Mouse (Mus musculus): Measurements from ENCODE around the gene Inha. TPM values are rescaled to one million over a fixed set of nuclear protein-coding genes. Genes with fewer than 3 reads are reported as not detected.

Gene Inha
- polyA plus RNA-seq, 1 experiment from 2014 or later: 2.7 TPM

DNA sequence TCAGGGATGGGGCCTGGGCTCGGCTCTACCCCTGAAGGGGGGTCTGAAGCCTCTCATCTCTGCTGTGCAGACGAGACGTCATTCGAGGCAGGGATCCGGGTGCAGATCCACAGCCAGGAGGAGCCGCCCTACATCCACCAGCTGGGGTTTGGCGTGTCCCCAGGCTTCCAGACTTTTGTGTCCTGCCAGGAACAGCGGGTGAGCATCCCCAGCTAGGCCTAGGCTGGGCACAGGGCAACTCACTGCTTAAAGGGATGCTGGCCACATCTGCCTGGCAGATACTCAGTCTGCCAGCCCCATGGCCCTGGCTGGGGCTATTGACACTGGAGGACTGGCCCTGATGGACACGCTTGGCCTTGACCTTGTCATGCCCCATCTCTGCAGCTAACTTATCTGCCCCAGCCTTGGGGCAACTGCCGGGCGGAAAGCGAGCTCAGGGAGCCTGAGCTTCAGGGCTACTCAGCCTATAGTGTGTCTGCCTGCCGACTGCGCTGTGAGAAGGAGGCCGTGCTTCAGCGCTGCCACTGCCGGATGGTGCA lies 37.5 kb upstream of the Inha start:
- Histone ChIP-seq H3K36me3 (ENCODE audit: control insufficient read depth, insufficient read depth, low read length) (peaks cover 16% of the 10 kb centered on the region; the same call in 1 of the 2 replicates), H3K9ac (ENCODE audit: low read depth, low read length) (no peak overlapping the region), H3K27ac (ENCODE audit: low read depth, low read length) (no peak overlapping the region), H3K4me2 (replicated peaks; ENCODE audit: low read depth, low read length) (no peak overlapping the region), H3K4me3 (ENCODE audit: low read length) (no peak overlapping the region), H3K4me1 (ENCODE audit: control insufficient read depth, insufficient read depth, low read length) (no peaks in the 10 kb centered on the region), H3K9me3 (ENCODE audit: control insufficient read depth, low read length) (no peaks in the 10 kb centered on the region), H3K27me3 (ENCODE audit: control insufficient read depth, insufficient read depth, low read length) (peaks cover 12% of the 10 kb centered on the region)
- ATAC-seq (ENCODE audit: low FRiP score, low TSS enrichment): no peak
- 85% methylated on average over 17 of the region's 17 CpGs for WGBS

DNA sequence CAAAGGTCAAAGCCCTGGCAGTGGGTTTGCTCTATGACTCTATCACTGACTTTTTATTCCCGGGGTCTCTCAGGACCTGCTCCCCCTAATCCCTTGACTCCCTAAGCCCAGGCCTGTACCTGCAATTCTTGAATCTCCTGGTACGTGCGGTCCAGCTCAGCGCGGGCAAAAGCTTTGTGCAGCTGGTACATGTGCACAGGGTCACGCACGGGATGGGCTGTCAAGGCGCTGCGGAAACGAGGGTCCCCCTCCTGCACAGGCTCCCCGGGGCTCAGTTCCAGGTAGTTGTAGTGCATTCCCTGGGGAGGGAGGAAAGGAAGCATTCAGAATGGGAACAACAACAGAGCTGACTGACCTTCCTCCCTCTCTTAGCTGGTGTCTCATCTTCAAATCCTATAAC lies 30.4 kb upstream of the Inha start:
- Histone ChIP-seq H3K27me3 (ENCODE audit: control insufficient read depth, insufficient read depth, low read length) (peaks cover 17% of the 10 kb centered on the region), H3K4me1 (ENCODE audit: control insufficient read depth, insufficient read depth, low read length) (peaks cover 14% of the 10 kb centered on the region), H3K9me3 (ENCODE audit: control insufficient read depth, low read length) (no peaks in the 10 kb centered on the region), H3K27ac (ENCODE audit: low read depth, low read length) (no peak overlapping the region), H3K4me3 (ENCODE audit: low read length) (no peak overlapping the region), H3K36me3 (ENCODE audit: control insufficient read depth, insufficient read depth, low read length) (peaks cover 41% of the 10 kb centered on the region), H3K9ac (ENCODE audit: low read depth, low read length) (no peak overlapping the region), H3K4me2 (replicated peaks; ENCODE audit: low read depth, low read length) (no peak overlapping the region)
- ATAC-seq (ENCODE audit: low FRiP score, low TSS enrichment): no peak
- 90% methylated on average over 11 of the region's 11 CpGs for WGBS

DNA sequence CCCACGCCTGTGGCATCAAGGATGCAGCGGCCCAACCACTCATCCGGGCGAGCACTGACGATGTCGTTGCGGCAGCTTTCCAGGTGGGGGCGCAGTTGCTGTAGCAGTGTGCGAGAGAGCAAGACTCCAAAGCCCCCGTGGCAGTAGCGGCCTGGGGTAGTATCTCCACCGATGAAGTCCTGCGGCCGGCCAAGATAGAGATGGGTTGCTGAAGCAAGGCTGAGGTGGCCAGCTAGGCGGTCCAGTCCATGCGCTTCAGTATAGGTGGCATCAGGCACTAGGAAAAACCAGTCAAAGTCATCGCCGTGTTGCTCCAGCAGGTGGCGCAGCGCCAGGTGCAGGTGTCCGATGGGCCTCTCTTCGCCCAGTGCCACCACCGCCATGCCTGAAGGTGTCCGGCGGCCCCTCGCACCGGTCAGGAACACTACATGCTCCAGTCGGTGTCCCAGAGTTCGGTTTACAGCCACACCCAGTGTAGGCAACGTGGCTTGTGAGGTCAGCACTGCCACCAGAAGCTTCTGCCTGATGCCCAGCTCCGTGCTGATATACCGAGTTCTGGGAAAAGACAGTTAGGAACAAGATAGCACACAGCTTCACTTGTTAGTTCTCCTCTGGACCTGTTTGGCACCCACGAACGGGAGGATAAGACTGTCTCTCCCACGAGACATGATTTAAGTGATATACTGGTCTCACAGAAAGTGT lies 29.5 kb upstream of the Inha start:
- Histone ChIP-seq H3K4me3 (ENCODE audit: low read length) (peak overlapping the region; percentile 80; the same call in 1 of the 2 replicates), H3K9ac (ENCODE audit: low read depth, low read length) (no peak overlapping the region; the same call in 1 of the 2 replicates), H3K27ac (ENCODE audit: low read depth, low read length) (no peak overlapping the region), H3K9me3 (ENCODE audit: control insufficient read depth, low read length) (no peaks in the 10 kb centered on the region), H3K4me1 (ENCODE audit: control insufficient read depth, insufficient read depth, low read length) (peaks cover 14% of the 10 kb centered on the region), H3K4me2 (replicated peaks; ENCODE audit: low read depth, low read length) (peak overlapping the region; percentile 84), H3K27me3 (ENCODE audit: control insufficient read depth, insufficient read depth, low read length) (peaks cover 22% of the 10 kb centered on the region), H3K36me3 (ENCODE audit: control insufficient read depth, insufficient read depth, low read length) (peaks cover 41% of the 10 kb centered on the region)
- 11% methylated on average over 35 of the region's 35 CpGs for WGBS
- 0 out of 2 replicates have a peak, but pooled peaks have one; percentile 1 for ATAC-seq (ENCODE audit: low FRiP score, low TSS enrichment)

DNA sequence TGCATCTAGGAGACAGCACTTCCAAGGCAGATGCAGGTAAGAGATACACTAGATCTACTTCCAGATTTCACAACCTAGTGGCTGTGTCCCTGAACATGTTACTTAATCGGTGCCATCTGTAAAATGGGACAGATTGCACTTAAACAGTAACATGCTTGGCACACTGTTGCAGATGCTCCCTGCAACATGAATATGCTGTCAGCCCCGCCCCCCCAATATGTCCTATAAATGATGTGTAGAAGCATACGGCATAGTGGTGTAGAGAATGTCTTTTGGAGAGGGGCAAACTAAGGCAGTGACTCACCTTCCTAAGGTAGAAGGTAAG lies 28.9 kb upstream of the Inha start:
- no peaks in the 10 kb centered on the region for H3K9me3 ChIP-seq (ENCODE audit: control insufficient read depth, low read length)
- peak overlapping the region; percentile 74; the same call in 1 of the 2 replicates for H3K9ac ChIP-seq (ENCODE audit: low read depth, low read length)
- peaks cover 39% of the 10 kb centered on the region for H3K36me3 ChIP-seq (ENCODE audit: control insufficient read depth, insufficient read depth, low read length)
- WGBS: 53% methylated on average over 3 of the region's 3 CpGs
- H3K27ac ChIP-seq (ENCODE audit: low read depth, low read length): no peak overlapping the region
- peak overlapping the region; percentile 80 for H3K4me3 ChIP-seq (ENCODE audit: low read length)
- no peak for ATAC-seq (ENCODE audit: low FRiP score, low TSS enrichment)
- H3K4me2 ChIP-seq (replicated peaks; ENCODE audit: low read depth, low read length): peak overlapping the region; percentile 84
- H3K4me1 ChIP-seq (ENCODE audit: control insufficient read depth, insufficient read depth, low read length): peaks cover 14% of the 10 kb centered on the region
- H3K27me3 ChIP-seq (ENCODE audit: control insufficient read depth, insufficient read depth, low read length): peaks cover 22% of the 10 kb centered on the region

DNA sequence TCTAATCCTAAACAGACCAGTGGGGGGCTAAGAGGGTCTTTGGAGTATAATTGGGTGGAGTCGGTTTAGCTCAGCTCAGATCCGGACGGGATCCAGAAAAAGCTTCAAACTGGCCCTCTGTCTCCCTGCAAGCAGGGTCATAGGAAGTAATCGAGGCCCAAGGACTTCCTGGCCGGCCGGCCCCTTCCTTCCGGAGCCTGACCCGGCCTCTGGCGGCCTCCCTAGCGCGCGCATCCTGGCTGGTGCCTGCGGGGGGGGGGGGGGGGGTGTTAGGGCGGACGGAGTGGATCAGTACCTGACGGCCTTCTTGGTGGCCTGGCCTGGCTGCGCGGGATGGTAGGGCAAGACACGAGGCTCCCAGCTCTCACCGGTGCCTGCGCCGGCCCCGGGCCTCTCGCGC lies 28.4 kb upstream of the Inha start:
- Histone ChIP-seq H3K27ac (ENCODE audit: low read depth, low read length) (peak overlapping the region; percentile 71), H3K4me3 (ENCODE audit: low read length) (peak overlapping the region; percentile 80), H3K27me3 (ENCODE audit: control insufficient read depth, insufficient read depth, low read length) (peaks cover 26% of the 10 kb centered on the region), H3K4me2 (replicated peaks; ENCODE audit: low read depth, low read length) (peak overlapping the region; percentile 84), H3K36me3 (ENCODE audit: control insufficient read depth, insufficient read depth, low read length) (peaks cover 34% of the 10 kb centered on the region), H3K4me1 (ENCODE audit: control insufficient read depth, insufficient read depth, low read length) (peaks cover 14% of the 10 kb centered on the region), H3K9ac (ENCODE audit: low read depth, low read length) (peak overlapping the region; percentile 74), H3K9me3 (ENCODE audit: control insufficient read depth, low read length) (no peaks in the 10 kb centered on the region)
- WGBS: 1% methylated on average over 13 of the region's 25 CpGs
- no peak for ATAC-seq (ENCODE audit: low FRiP score, low TSS enrichment)

DNA sequence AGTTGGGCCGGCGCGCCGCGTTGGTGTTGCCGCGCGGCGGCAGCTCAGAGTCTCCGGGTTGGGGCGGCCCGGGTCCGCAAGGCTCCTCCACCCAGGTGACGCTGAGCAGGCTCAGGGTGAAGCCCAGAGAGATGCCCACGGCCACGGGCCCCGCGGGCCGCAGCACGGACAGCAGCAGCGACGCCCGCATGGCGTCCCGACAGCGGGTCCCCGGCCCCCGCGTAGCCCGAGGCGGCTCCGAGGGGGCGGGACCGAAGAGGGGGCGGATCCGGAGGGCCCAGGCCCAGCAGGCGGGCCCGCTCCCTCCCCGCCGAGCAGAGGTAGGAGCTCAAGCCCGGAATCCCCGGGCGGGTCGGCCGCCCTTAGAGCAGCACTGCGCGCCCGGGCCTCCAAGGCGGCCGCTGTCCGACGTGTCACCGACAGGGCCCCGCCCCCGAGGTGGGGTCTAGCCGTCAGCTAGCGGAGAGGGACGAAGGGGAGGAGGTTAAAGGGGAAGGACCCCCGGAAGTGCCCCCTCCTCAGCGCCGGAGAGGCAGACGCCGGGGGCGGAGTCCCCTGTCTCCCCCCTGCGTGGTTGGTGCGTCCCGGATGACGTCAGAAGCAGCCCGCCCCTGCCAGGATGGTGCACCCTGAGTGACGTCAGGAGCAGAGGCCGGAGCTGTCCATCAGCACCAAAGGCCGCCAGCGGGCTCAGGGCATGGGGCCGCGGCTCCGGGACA lies 27.8 kb upstream of the Inha start, which contains the start of the genes Chpf and Tmem198:
Chpf (minus strand) TSS at position 392 of the 719 bp plus-strand sequence.
Tmem198 (plus strand) TSS at position 617 of the 719 bp plus-strand sequence.
- Histone ChIP-seq H3K4me1 (ENCODE audit: control insufficient read depth, insufficient read depth, low read length) (peaks cover 14% of the 10 kb centered on the region), H3K9me3 (ENCODE audit: control insufficient read depth, low read length) (no peaks in the 10 kb centered on the region), H3K9ac (ENCODE audit: low read depth, low read length) (peak within 1 kb of the TSS; percentile 74), H3K4me3 (ENCODE audit: low read length) (peak within 1 kb of the TSS; percentile 80), H3K4me2 (replicated peaks; ENCODE audit: low read depth, low read length) (peak within 1 kb of the TSS; percentile 84), H3K36me3 (ENCODE audit: control insufficient read depth, insufficient read depth, low read length) (peaks cover 28% of the 10 kb centered on the region), H3K27ac (ENCODE audit: low read depth, low read length) (peak within 1 kb of the TSS; percentile 71), H3K27me3 (ENCODE audit: control insufficient read depth, insufficient read depth, low read length) (peaks cover 31% of the 10 kb centered on the region)
- under 1% methylated on average over 67 of the region's 76 CpGs for WGBS
- peak; percentile 92 for ATAC-seq (ENCODE audit: low FRiP score, low TSS enrichment)

DNA sequence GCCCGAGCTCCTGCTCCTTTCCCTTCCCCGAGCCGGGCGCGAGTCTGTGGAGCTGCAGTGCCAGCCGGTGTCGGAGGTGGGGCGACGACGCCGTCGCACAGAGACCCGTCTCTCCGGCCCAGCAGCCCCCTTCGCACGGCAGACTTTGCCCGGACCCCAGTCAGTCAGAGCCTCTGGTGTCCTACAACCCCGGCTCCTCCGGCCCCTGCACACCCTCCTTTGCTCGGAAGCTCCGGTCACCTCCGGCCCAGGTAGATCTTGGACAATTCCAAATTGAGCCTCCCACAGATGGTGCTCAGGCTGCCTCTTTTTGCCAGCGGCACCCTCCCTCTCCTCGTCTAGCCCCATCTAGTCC lies 27.3 kb upstream of the Inha start:
- H3K4me2 ChIP-seq (replicated peaks; ENCODE audit: low read depth, low read length): peak overlapping the region; percentile 84
- WGBS: 2% methylated on average over 24 of the region's 24 CpGs
- no peaks in the 10 kb centered on the region for H3K9me3 ChIP-seq (ENCODE audit: control insufficient read depth, low read length)
- peaks cover 36% of the 10 kb centered on the region for H3K27me3 ChIP-seq (ENCODE audit: control insufficient read depth, insufficient read depth, low read length)
- H3K4me1 ChIP-seq (ENCODE audit: control insufficient read depth, insufficient read depth, low read length): peaks cover 14% of the 10 kb centered on the region
- no peak; the same call in 1 of the 2 replicates for ATAC-seq (ENCODE audit: low FRiP score, low TSS enrichment)
- H3K36me3 ChIP-seq (ENCODE audit: control insufficient read depth, insufficient read depth, low read length): peaks cover 23% of the 10 kb centered on the region
- H3K27ac ChIP-seq (ENCODE audit: low read depth, low read length): no peak overlapping the region
- peak overlapping the region; percentile 80 for H3K4me3 ChIP-seq (ENCODE audit: low read length)
- H3K9ac ChIP-seq (ENCODE audit: low read depth, low read length): no peak overlapping the region; the same call in 1 of the 2 replicates

DNA sequence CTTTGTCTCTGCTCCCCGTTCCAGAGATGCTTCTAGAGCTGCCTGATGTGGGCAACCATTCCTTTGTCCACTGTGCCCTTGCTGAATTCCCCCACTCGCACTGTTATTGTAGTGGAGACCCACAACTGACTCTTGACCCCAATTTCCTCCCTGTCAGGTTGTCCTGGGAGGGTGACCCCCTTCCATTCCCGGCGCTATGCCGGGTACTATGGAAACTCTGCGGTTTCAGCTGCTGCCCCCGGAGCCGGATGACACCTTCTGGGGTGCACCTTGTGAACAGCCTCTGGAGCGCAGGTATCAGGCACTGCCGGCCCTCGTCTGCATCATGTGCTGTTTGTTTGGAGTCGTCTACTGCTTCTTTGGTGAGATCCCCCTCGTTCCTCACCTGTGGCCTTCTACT lies 26.8 kb upstream of the Inha start:
- no peaks in the 10 kb centered on the region for H3K9me3 ChIP-seq (ENCODE audit: control insufficient read depth, low read length)
- H3K36me3 ChIP-seq (ENCODE audit: control insufficient read depth, insufficient read depth, low read length): peaks cover 18% of the 10 kb centered on the region
- peaks cover 14% of the 10 kb centered on the region for H3K4me1 ChIP-seq (ENCODE audit: control insufficient read depth, insufficient read depth, low read length)
- no peak overlapping the region; the same call in 1 of the 2 replicates for H3K9ac ChIP-seq (ENCODE audit: low read depth, low read length)
- no peak overlapping the region for H3K27ac ChIP-seq (ENCODE audit: low read depth, low read length)
- peaks cover 40% of the 10 kb centered on the region for H3K27me3 ChIP-seq (ENCODE audit: control insufficient read depth, insufficient read depth, low read length)
- 14% methylated on average over 13 of the region's 13 CpGs for WGBS
- peak overlapping the region; percentile 84 for H3K4me2 ChIP-seq (replicated peaks; ENCODE audit: low read depth, low read length)
- peak overlapping the region; percentile 80 for H3K4me3 ChIP-seq (ENCODE audit: low read length)
- no peak for ATAC-seq (ENCODE audit: low FRiP score, low TSS enrichment)

DNA sequence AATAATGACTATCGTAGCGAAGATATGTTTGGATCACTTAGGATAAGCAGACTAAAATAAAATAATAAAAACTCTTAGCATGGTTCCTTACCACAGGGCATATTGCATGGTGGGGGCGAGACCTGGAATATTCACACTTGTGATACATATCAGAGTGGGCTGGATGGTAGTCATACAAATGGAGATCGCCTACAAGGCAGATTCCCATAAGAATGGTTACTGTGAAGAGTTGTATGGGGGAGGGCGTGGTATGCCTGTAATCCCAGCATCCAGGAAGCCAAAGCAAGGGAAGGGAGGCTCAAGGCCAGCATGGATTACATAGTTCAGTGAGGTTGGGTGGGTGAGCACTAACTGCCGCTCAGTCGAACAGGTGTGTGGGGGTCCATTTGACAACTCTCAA lies 26.1 kb upstream of the Inha start:
- Histone ChIP-seq H3K4me1 (ENCODE audit: control insufficient read depth, insufficient read depth, low read length) (peaks cover 14% of the 10 kb centered on the region), H3K9ac (ENCODE audit: low read depth, low read length) (no peak overlapping the region), H3K9me3 (ENCODE audit: control insufficient read depth, low read length) (no peaks in the 10 kb centered on the region), H3K27me3 (ENCODE audit: control insufficient read depth, insufficient read depth, low read length) (peaks cover 45% of the 10 kb centered on the region), H3K4me2 (replicated peaks; ENCODE audit: low read depth, low read length) (no peak overlapping the region), H3K27ac (ENCODE audit: low read depth, low read length) (no peak overlapping the region), H3K4me3 (ENCODE audit: low read length) (no peak overlapping the region), H3K36me3 (ENCODE audit: control insufficient read depth, insufficient read depth, low read length) (peaks cover 11% of the 10 kb centered on the region)
- ATAC-seq (ENCODE audit: low FRiP score, low TSS enrichment): no peak
- 85% methylated on average over 7 of the region's 7 CpGs for WGBS

All from kidney, embryonic 14.5 days (tissue).